Comparison of ENCODE assay signal across 8 mouse cellular contexts in genomic region chr1:52331442-52331841, GRCm38 (mm10).
DNase-seq lines count a peak whose midpoint lies in the region; ATAC-seq and TF ChIP-seq lines count a peak whose summit lies in the region.
"Had no signal": no experiment of that assay in that cellular context is flagged by ENCODE, and none has a peak within 500 bp of the region (broad histone marks: within the 10 kb centered on the region; RNA-seq: fewer than 3 reads in every experiment).

No protein-coding gene starts in this region.

- H3K9me3 ChIP-seq in heart, postnatal 0 days (replicated peaks; ENCODE audit: control insufficient read depth, low read length): no peaks in the 10 kb centered on the region
- H3K9me3 ChIP-seq: limb, embryonic 12.5 days had no signal

- no peaks in the 10 kb centered on the region for H3K4me1 ChIP-seq in heart, postnatal 0 days (ENCODE audit: control insufficient read depth, insufficient read depth)
- H3K4me1 ChIP-seq in cerebellum, adult 2 months (ENCODE audit: control insufficient read depth, insufficient read depth, low read length): no peaks in the 10 kb centered on the region
- H3K4me1 ChIP-seq: limb, embryonic 12.5 days had no signal

- H3K4me3 ChIP-seq in heart, postnatal 0 days (ENCODE audit: low read depth, low read length): no peak overlapping the region
- H3K4me3 ChIP-seq in cerebellum, adult 2 months (replicated peaks; ENCODE audit: insufficient read depth, low read depth, low read length): no peak overlapping the region
- H3K4me3 ChIP-seq: limb, embryonic 12.5 days had no signal

- no peaks in the 10 kb centered on the region for H3K36me3 ChIP-seq in heart, postnatal 0 days (replicated peaks; ENCODE audit: control insufficient read depth, insufficient read depth, low read length)
- H3K36me3 ChIP-seq: limb, embryonic 12.5 days had no signal

- no peak for TF ChIP-seq CTCF in brain, embryonic 14.5 days (IDR thresholded peaks at IDR 0.05; ENCODE audit: borderline replicate concordance, extremely low read depth, insufficient read depth, insufficient read length)
- no peak for TF ChIP-seq CTCF in heart, postnatal 0 days (IDR thresholded peaks at IDR 0.05; ENCODE audit: low read depth)
- TF ChIP-seq CTCF in cerebellum, adult 2 months (IDR thresholded peaks at IDR 0.05; ENCODE audit: borderline replicate concordance, insufficient read depth, low read depth, low read length): no peak

- no peaks in the 10 kb centered on the region for H3K27me3 ChIP-seq in heart, postnatal 0 days (ENCODE audit: control insufficient read depth, insufficient read depth, low read length)
- no peaks in the 10 kb centered on the region for H3K27me3 ChIP-seq in cerebellum, adult 2 months (ENCODE audit: control insufficient read depth, insufficient read depth, low read length)
- H3K27me3 ChIP-seq: limb, embryonic 12.5 days had no signal

- no peak for TF ChIP-seq EP300 in heart, postnatal 0 days (IDR thresholded peaks at IDR 0.05; ENCODE audit: low read depth)

- peak; percentile 64 for DNase-seq in ovary, adult 18-20 months (ENCODE audit: low spot score)
- DNase-seq in ovary, postnatal 10 days (ENCODE audit: low spot score): no peak
- peak; percentile 55 for DNase-seq in brain, embryonic 14.5 days (ENCODE audit: low read depth)
- DNase-seq in heart, postnatal 0 days (ENCODE audit: low spot score): peak; percentile 13
- no peak for DNase-seq in cerebellum, adult 2 months
- no peak for DNase-seq in embryo, embryonic 10 days (ENCODE audit: low spot score)

- H3K4me2 ChIP-seq in heart, postnatal 0 days (ENCODE audit: low read depth, low read length): no peak overlapping the region
- H3K4me2 ChIP-seq: limb, embryonic 12.5 days had no signal

- no peak overlapping the region for H3K9ac ChIP-seq in heart, postnatal 0 days (replicated peaks; ENCODE audit: low read depth, low read length)
- H3K9ac ChIP-seq: limb, embryonic 12.5 days had no signal

- no peak overlapping the region for H3K27ac ChIP-seq in heart, postnatal 0 days (ENCODE audit: low read depth)
- no peak overlapping the region for H3K27ac ChIP-seq in cerebellum, adult 2 months (ENCODE audit: insufficient read depth, low read length)
- H3K27ac ChIP-seq: limb, embryonic 12.5 days had no signal

- no peak for TF ChIP-seq POLR2A in brain, embryonic 14.5 days (IDR thresholded peaks at IDR 0.05; ENCODE audit: borderline replicate concordance, extremely low read depth, insufficient read depth, insufficient read length, poor library complexity, severe bottlenecking)
- no peak for TF ChIP-seq POLR2A in cerebellum, adult 2 months (IDR thresholded peaks at IDR 0.05; ENCODE audit: borderline replicate concordance, insufficient read depth, low read length)

- ATAC-seq in heart, postnatal 0 days (ENCODE audit: insufficient read depth, low read depth): no peak
- peak; percentile 97 for ATAC-seq in megakaryocyte, adult 5-6 weeks (ENCODE audit: poor library complexity, severe bottlenecking)

- 37% methylated on average over 4 of the region's 4 CpGs for WGBS in heart, postnatal 0 days
- 61% methylated on average over 4 of the region's 4 CpGs for WGBS in cerebellum, adult 2 months

Comparison
In these comparisons a context has a peak if more than half of its experiments do, and no peak if none do; other contexts are left out.
1. DNase-seq: peak in ovary, adult 18-20 months (single experiment), brain, embryonic 14.5 days (single experiment) and heart, postnatal 0 days (single experiment); none in ovary, postnatal 10 days (single experiment), cerebellum, adult 2 months (0 of 2) and embryo, embryonic 10 days (single experiment).